Mouse (Mus musculus) hindbrain, embryonic 16.5 days (tissue): ENCODE measurements around the gene Sike1. TPM values are rescaled to one million over a fixed set of nuclear protein-coding genes. Genes with fewer than 3 reads are reported as not detected.

Source experiments
- ATAC-seq: fragments of 200-750 bp; cut with Nextera tagmentation; 2 replicates; pipeline ENCODE4 v1.8.0; 2017; ENCODE audit warnings: moderate TSS enrichment, moderate library complexity
- H3K27ac ChIP-seq: fragments of 300-500 bp; sonication (generic); 2 replicates; pipeline ENCODE4 v1.5.1; 2014; ENCODE audit warnings: low read depth, mild to moderate bottlenecking, control low read depth, low read length, moderate library complexity
- H3K27me3 ChIP-seq: fragments of 300-500 bp; sonication (generic); replicated peaks from 2 replicates; pipeline ENCODE4 v1.6.1; 2014; ENCODE audit warnings: low read length; ENCODE audit not compliant: control insufficient read depth, insufficient read depth
- H3K36me3 ChIP-seq: fragments of 300-500 bp; sonication (generic); 2 replicates; pipeline ENCODE4 v1.6.1; 2014; ENCODE audit warnings: mild to moderate bottlenecking, low read length, moderate library complexity, mixed read lengths; ENCODE audit not compliant: control insufficient read depth, insufficient read depth
- H3K4me1 ChIP-seq: fragments of 300-500 bp; sonication (generic); 2 replicates; pipeline ENCODE4 v1.6.1; 2014; ENCODE audit warnings: low read depth, low read length; ENCODE audit not compliant: control insufficient read depth, insufficient read depth
- H3K4me2 ChIP-seq: fragments of 300-500 bp; sonication (generic); 2 replicates; pipeline ENCODE4 v1.6.1; 2014; ENCODE audit warnings: mild to moderate bottlenecking, low read length, control low read depth, moderate library complexity
- H3K4me3 ChIP-seq: fragments of 300-500 bp; sonication (generic); 2 replicates; pipeline ENCODE4 v1.5.1; 2014; ENCODE audit warnings: mild to moderate bottlenecking, low read length, control low read depth, moderate library complexity
- H3K9ac ChIP-seq: fragments of 300-500 bp; sonication (generic); 2 replicates; pipeline ENCODE4 v1.6.1; 2014; ENCODE audit warnings: low read depth, mild to moderate bottlenecking, control low read depth, low read length, moderate library complexity
- H3K9me3 ChIP-seq: fragments of 300-500 bp; sonication (generic); 2 replicates; pipeline ENCODE4 v1.6.1; 2014; ENCODE audit warnings: mild to moderate bottlenecking, low read length, moderate library complexity; ENCODE audit not compliant: control insufficient read depth
- WGBS: fragments of 180-500 bp; shearing (Covaris S2); extraction: QIAGEN DNeasy Blood & Tissue Kit; methylation state at CpG from one replicate; pipeline ENCODE4 v1.1.7; 2014; 5-methylcytosine and 5-hydroxymethylcytosine counted together
- polyA plus RNA-seq: library from polyadenylated mRNA; unstranded; fragments of >200 nt; fragmentation: Nextera tagmentation; extraction: Ambion mirVana; gene quantifications from 2 replicates; pipeline ENCODE4 v1.2.1, GENCODE M21; 2015

Gene Sike1
- polyA plus RNA-seq, 1 experiment from 2014 or later: 58.0 TPM

- Histone ChIP-seq H3K36me3 (no peaks in the 10 kb centered on the region), H3K27ac (no peak overlapping the region), H3K9me3 (no peaks in the 10 kb centered on the region), H3K27me3 (no peaks in the 10 kb centered on the region), H3K4me1 (peaks cover 4% of the 10 kb centered on the region), H3K4me3 (no peak overlapping the region), H3K4me2 (no peak overlapping the region), H3K9ac (no peak overlapping the region)
- 81% methylated on average over 4 of the region's 4 CpGs for WGBS
- no peak for ATAC-seq
Measured at GRCm38 (mm10) chr3:102976906-102977305, 18.6 kb upstream of the Sike1 start.

GRCm38 (mm10) chr3:102979550-102980348 lies 15.8 kb upstream of the Sike1 start:
- Histone ChIP-seq H3K27ac (peak overlapping the region; percentile 72), H3K4me2 (peak overlapping the region; percentile 52), H3K4me3 (peak overlapping the region; percentile 0; the same call in 1 of the 2 replicates), H3K36me3 (no peaks in the 10 kb centered on the region), H3K4me1 (peaks cover 4% of the 10 kb centered on the region), H3K9me3 (no peaks in the 10 kb centered on the region), H3K9ac (peak overlapping the region; percentile 39; the same call in 1 of the 2 replicates), H3K27me3 (no peaks in the 10 kb centered on the region)
- 11% methylated on average over 10 of the region's 10 CpGs for WGBS
- ATAC-seq: peak; percentile 99

GRCm38 (mm10) chr3:102980349-102980736 lies 15.2 kb upstream of the Sike1 start:
- H3K9ac ChIP-seq: peak overlapping the region; percentile 39; the same call in 1 of the 2 replicates
- no peaks in the 10 kb centered on the region for H3K36me3 ChIP-seq
- H3K27me3 ChIP-seq: no peaks in the 10 kb centered on the region
- ATAC-seq: no peak
- H3K4me3 ChIP-seq: peak overlapping the region; percentile 0; the same call in 1 of the 2 replicates
- 18% methylated on average over 3 of the region's 3 CpGs for WGBS
- no peaks in the 10 kb centered on the region for H3K9me3 ChIP-seq
- H3K27ac ChIP-seq: peak overlapping the region; percentile 72; the same call in 1 of the 2 replicates
- peak overlapping the region; percentile 52 for H3K4me2 ChIP-seq
- peaks cover 4% of the 10 kb centered on the region for H3K4me1 ChIP-seq

GRCm38 (mm10) chr3:102991041-102991440 lies 4.5 kb upstream of the Sike1 start:
- Histone ChIP-seq H3K4me3 (no peak overlapping the region), H3K27me3 (no peaks in the 10 kb centered on the region), H3K9ac (no peak overlapping the region), H3K4me2 (no peak overlapping the region), H3K9me3 (no peaks in the 10 kb centered on the region), H3K36me3 (no peaks in the 10 kb centered on the region), H3K27ac (no peak overlapping the region), H3K4me1 (peaks cover 4% of the 10 kb centered on the region)
- 76% methylated on average over 8 of the region's 8 CpGs for WGBS
- no peak for ATAC-seq

GRCm38 (mm10) chr3:102992936-102993335 lies 2.6 kb upstream of the Sike1 start:
- H3K27ac ChIP-seq: no peak overlapping the region
- no peaks in the 10 kb centered on the region for H3K36me3 ChIP-seq
- 46% methylated on average over 3 of the region's 3 CpGs for WGBS
- H3K4me2 ChIP-seq: no peak overlapping the region
- no peaks in the 10 kb centered on the region for H3K9me3 ChIP-seq
- ATAC-seq: no peak
- no peak overlapping the region for H3K9ac ChIP-seq
- H3K27me3 ChIP-seq: no peaks in the 10 kb centered on the region
- H3K4me1 ChIP-seq: peaks cover 14% of the 10 kb centered on the region
- no peak overlapping the region for H3K4me3 ChIP-seq

- H3K9me3 ChIP-seq: no peaks in the 10 kb centered on the region
- H3K27ac ChIP-seq: peak overlapping the region; percentile 94
- no peaks in the 10 kb centered on the region for H3K27me3 ChIP-seq
- 52% methylated on average over 7 of the region's 7 CpGs for WGBS
- H3K4me2 ChIP-seq: peak overlapping the region; percentile 68
- H3K9ac ChIP-seq: peak overlapping the region; percentile 93
- peaks cover 11% of the 10 kb centered on the region for H3K36me3 ChIP-seq
- peak overlapping the region; percentile 88 for H3K4me3 ChIP-seq
- ATAC-seq: peak; percentile 55
- H3K4me1 ChIP-seq: peaks cover 14% of the 10 kb centered on the region
Measured at GRCm38 (mm10) chr3:102995233-102995604, 289 bp upstream of the Sike1 start.

GRCm38 (mm10) chr3:102997036-102997435 lies 1.5 kb downstream of the Sike1 start:
- H3K36me3 ChIP-seq: peaks cover 23% of the 10 kb centered on the region
- no peak for ATAC-seq
- H3K27me3 ChIP-seq: no peaks in the 10 kb centered on the region
- no peak overlapping the region for H3K4me3 ChIP-seq
- H3K9me3 ChIP-seq: no peaks in the 10 kb centered on the region
- H3K4me1 ChIP-seq: peaks cover 14% of the 10 kb centered on the region
- H3K9ac ChIP-seq: no peak overlapping the region
- no peak overlapping the region for H3K27ac ChIP-seq
- peak overlapping the region; percentile 68; the same call in 1 of the 2 replicates for H3K4me2 ChIP-seq
- 75% methylated on average over 10 of the region's 10 CpGs for WGBS

GRCm38 (mm10) chr3:102997591-102997990 lies 2.1 kb downstream of the Sike1 start:
- WGBS: 85% methylated on average over 3 of the region's 3 CpGs
- H3K9ac ChIP-seq: no peak overlapping the region
- H3K36me3 ChIP-seq: peaks cover 25% of the 10 kb centered on the region
- H3K4me1 ChIP-seq: peaks cover 14% of the 10 kb centered on the region
- no peak for ATAC-seq
- no peaks in the 10 kb centered on the region for H3K9me3 ChIP-seq
- H3K4me3 ChIP-seq: no peak overlapping the region
- H3K27ac ChIP-seq: no peak overlapping the region
- H3K27me3 ChIP-seq: no peaks in the 10 kb centered on the region
- no peak overlapping the region for H3K4me2 ChIP-seq

GRCm38 (mm10) chr3:103001595-103001994 lies 6.1 kb downstream of the Sike1 start:
- ATAC-seq: no peak
- Histone ChIP-seq H3K4me2 (no peak overlapping the region), H3K9me3 (no peaks in the 10 kb centered on the region), H3K4me1 (peaks cover 6% of the 10 kb centered on the region), H3K27me3 (no peaks in the 10 kb centered on the region), H3K27ac (no peak overlapping the region), H3K36me3 (peaks cover 35% of the 10 kb centered on the region), H3K4me3 (no peak overlapping the region), H3K9ac (no peak overlapping the region)
- 96% methylated on average over 7 of the region's 7 CpGs for WGBS
